Mouse (Mus musculus) limb, embryonic 14.5 days (tissue): Measurements from ENCODE around the gene Btnl2. TPM values are rescaled to one million over a fixed set of nuclear protein-coding genes. Genes with fewer than 3 reads are reported as not detected.

ENCODE experiments used
- ATAC-seq: fragments of 200-750 bp; cut with Nextera tagmentation; 2 replicates; pipeline ENCODE4 v1.8.0; 2017; ENCODE audit warnings: low read depth, moderate number of reproducible peaks, moderate TSS enrichment; ENCODE audit not compliant: low FRiP score
- DNase-seq: peaks from one replicate; pipeline ENCODE4 v3.0.0-alpha.2; 2015; ENCODE audit warnings: low spot score
- H3K27ac ChIP-seq: fragments of 300-500 bp; sonication (generic); replicated peaks from 2 replicates; pipeline ENCODE4 v1.5.1; 2014; ENCODE audit warnings: low read depth, mild to moderate bottlenecking, low read length, moderate library complexity, mixed read lengths
- H3K27me3 ChIP-seq: fragments of 300-500 bp; sonication (generic); 2 replicates; pipeline ENCODE4 v1.6.1; 2014; ENCODE audit warnings: low read length, mixed read lengths; ENCODE audit not compliant: control insufficient read depth, insufficient read depth
- H3K36me3 ChIP-seq: fragments of 300-500 bp; sonication (generic); 2 replicates; pipeline ENCODE4 v1.6.1; 2014; ENCODE audit warnings: mild to moderate bottlenecking, low read length, moderate library complexity, mixed read lengths; ENCODE audit not compliant: control insufficient read depth, insufficient read depth
- H3K4me1 ChIP-seq: fragments of 300-500 bp; sonication (generic); 2 replicates; pipeline ENCODE4 v1.6.1; 2014; ENCODE audit warnings: antibody characterized with exemption, low read length, mixed read lengths; ENCODE audit not compliant: control insufficient read depth, insufficient read depth
- H3K4me2 ChIP-seq: fragments of 300-500 bp; sonication (generic); replicated peaks from 2 replicates; pipeline ENCODE4 v1.6.1; 2014; ENCODE audit warnings: low read depth, mild to moderate bottlenecking, low read length, moderate library complexity; ENCODE audit not compliant: severe bottlenecking
- H3K4me3 ChIP-seq: fragments of 300-500 bp; sonication (generic); replicated peaks from 2 replicates; pipeline ENCODE4 v1.5.1; 2014; ENCODE audit warnings: low read length
- H3K9ac ChIP-seq: fragments of 300-500 bp; sonication (generic); 2 replicates; pipeline ENCODE4 v1.6.1; 2014; ENCODE audit warnings: mild to moderate bottlenecking, low read depth, low read length, moderate library complexity; ENCODE audit not compliant: severe bottlenecking
- H3K9me3 ChIP-seq: fragments of 300-500 bp; sonication (generic); 2 replicates; pipeline ENCODE4 v1.6.1; 2016; ENCODE audit warnings: low read length; ENCODE audit not compliant: control insufficient read depth
- POLR2A ChIP-seq: fragments of 200-500 bp; IDR thresholded peaks from 2 replicates; pipeline ENCODE4 v1.8.0; 2012; ENCODE audit warnings: inconsistent platforms, mild to moderate bottlenecking, moderate library complexity, borderline replicate concordance; ENCODE audit not compliant: insufficient read depth, insufficient read length; ENCODE audit errors: extremely low read depth
- WGBS: fragments of 180-500 bp; shearing (Covaris S2); extraction: QIAGEN DNeasy Blood & Tissue Kit; methylation state at CpG from one replicate; pipeline ENCODE4 v1.1.7; 2014; 5-methylcytosine and 5-hydroxymethylcytosine counted together
- polyA plus RNA-seq, 2 experiments: library from polyadenylated mRNA; depleted of rRNA in 1 of 2; stranded (reverse) in 1 of 2; unstranded in 1 of 2; fragments of >200 nt; fragmentation: Nextera tagmentation in 1 of 2; extraction: Ambion mirVana in 1 of 2; gene quantifications; 2 replicates each; pipeline versions ENCODE4 v1.2.1 to v1.2.3; 2012 to 2014

The Btnl2 gene
- polyA plus RNA-seq, 2 experiments = 0.11 to 0.14 TPM

DNA sequence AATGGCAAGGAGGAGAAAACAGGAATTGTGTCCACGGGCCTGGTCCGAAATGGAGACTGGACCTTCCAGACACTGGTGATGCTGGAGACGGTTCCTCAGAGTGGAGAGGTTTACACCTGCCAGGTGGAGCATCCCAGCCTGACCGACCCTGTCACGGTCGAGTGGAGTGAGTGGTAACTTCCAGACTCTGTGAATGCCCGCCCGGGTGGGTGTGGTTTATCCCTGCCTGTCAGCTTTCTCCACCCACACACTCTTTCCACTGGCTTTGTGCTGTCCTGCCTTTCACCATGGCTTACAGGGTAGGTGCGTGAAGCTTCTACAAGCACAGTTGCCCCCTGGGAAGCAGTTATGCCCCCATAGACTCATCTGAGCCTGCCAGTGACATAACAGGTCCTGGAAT is 40.3 kb upstream of the Btnl2 start:
- TF ChIP-seq POLR2A = no peak

DNA sequence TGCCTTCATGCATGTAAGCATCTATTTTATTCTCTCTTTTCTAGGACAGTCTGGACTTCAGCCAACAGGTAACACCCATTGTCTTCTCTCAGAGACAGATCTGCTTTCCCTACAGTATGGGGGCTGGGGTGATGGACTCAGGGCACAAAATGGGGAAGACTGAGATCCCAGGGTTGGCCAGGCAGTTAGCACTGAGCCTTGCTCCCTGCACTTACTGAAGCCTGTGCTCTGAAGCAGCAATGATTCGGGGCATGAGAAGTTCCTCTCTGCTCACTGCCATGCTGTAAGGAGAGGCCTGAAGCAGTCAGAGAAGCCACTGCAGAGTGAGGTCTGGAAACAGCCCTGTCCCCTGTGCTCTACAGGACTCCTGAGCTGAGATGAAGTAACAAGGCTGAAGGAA is 39.1 kb upstream of the Btnl2 start:
- Histone ChIP-seq H3K4me1 (no peaks in the 10 kb centered on the region), H3K9me3 (no peaks in the 10 kb centered on the region), H3K4me2 (no peak overlapping the region), H3K9ac (no peak overlapping the region), H3K27me3 (no peaks in the 10 kb centered on the region), H3K36me3 (no peaks in the 10 kb centered on the region), H3K4me3 (no peak overlapping the region), H3K27ac (no peak overlapping the region)
- no peak for ATAC-seq
- no peak for DNase-seq
- TF ChIP-seq POLR2A = no peak
- WGBS = 78% methylated on average over 1 of the region's 1 CpGs

More for the DNA sequence above, 40.3 kb upstream of the Btnl2 start:
- 77% methylated on average over 9 of the region's 9 CpGs for WGBS
- Histone ChIP-seq H3K27me3 (no peaks in the 10 kb centered on the region), H3K4me1 (no peaks in the 10 kb centered on the region), H3K4me3 (no peak overlapping the region), H3K36me3 (no peaks in the 10 kb centered on the region), H3K9ac (no peak overlapping the region), H3K4me2 (no peak overlapping the region), H3K27ac (no peak overlapping the region), H3K9me3 (no peaks in the 10 kb centered on the region)
- ATAC-seq (no peak), DNase-seq (no peak)

DNA sequence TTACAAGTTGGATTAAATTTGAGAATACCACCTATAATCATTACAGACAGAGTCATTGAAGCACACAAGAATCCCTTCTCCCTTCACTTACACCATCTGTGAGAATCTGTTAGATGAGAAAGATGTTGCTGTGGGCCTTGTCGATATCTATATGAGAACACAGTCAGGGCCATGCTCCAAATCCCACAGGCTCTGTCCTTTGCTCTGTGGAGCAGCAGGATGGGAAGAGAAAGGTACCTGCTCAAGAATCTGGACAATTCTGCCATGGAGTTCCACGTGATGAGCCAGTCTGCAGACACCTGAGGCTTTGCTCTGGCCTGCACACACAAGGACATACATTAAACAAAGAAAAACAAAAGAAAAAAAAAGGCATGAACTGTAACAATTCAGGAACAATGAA is 37.9 kb upstream of the Btnl2 start:
- Histone ChIP-seq H3K4me1 (no peaks in the 10 kb centered on the region), H3K4me3 (no peak overlapping the region)
- ATAC-seq = no peak

DNA sequence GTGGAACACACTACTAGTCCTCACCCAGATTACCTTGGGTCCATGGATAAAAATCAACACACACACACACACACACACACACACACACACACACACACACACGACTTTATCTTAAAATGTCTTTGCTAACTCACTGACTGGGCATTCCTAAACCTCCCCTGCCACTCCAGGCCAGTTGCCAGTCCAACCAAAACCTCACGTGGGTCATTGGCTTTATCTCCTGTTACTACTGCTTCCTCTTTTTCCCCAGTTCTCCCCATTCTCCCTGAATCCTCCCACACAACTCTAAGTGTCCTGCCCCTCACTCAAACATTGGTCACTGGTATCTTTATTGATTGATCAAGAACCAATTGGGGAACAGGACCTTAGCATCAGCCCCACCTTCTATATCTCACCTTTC is 37.3 kb upstream of the Btnl2 start:
- 46% methylated on average over 2 of the region's 2 CpGs for WGBS
- Histone ChIP-seq H3K4me3 (no peak overlapping the region), H3K4me1 (no peaks in the 10 kb centered on the region), H3K27me3 (no peaks in the 10 kb centered on the region), H3K27ac (no peak overlapping the region), H3K9me3 (no peaks in the 10 kb centered on the region), H3K9ac (no peak overlapping the region), H3K4me2 (no peak overlapping the region), H3K36me3 (no peaks in the 10 kb centered on the region)
- TF ChIP-seq POLR2A = no peak
- ATAC-seq (no peak), DNase-seq (no peak)

More for the DNA sequence above, 37.9 kb upstream of the Btnl2 start:
- H3K36me3 ChIP-seq = no peaks in the 10 kb centered on the region
- no peak for DNase-seq
- WGBS = 70% methylated on average over 2 of the region's 2 CpGs
- no peak overlapping the region for H3K27ac ChIP-seq
- no peak overlapping the region for H3K4me2 ChIP-seq
- TF ChIP-seq POLR2A = no peak
- H3K9me3 ChIP-seq = no peaks in the 10 kb centered on the region
- no peak overlapping the region for H3K9ac ChIP-seq
- no peaks in the 10 kb centered on the region for H3K27me3 ChIP-seq

DNA sequence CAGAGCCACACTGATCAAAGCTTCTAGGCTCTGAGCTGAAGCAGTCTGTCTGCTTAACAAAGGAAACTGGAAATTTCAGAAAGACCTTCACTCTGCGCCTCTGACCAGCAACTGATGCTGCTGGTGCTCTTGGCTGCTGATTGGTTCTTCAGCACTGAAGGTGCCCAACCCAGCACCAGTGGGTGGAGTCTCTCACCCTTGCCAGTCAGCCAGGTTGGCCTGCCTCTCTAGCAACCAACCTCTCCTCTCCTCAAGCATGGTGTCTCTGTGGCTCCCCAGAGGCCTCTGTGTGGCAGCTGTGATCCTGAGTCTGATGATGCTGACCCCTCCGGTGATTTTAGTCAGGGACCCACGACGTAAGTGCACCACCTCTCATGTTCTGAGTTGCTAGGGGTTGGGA is 29.2 kb upstream of the Btnl2 start, which contains the start of gene H2-Eb2:
H2-Eb2 (plus strand) TSS at position 230 of the 400 bp plus-strand sequence.
- ATAC-seq (no peak), DNase-seq (no peak)
- H3K27ac ChIP-seq = no peak within 1 kb of the TSS
- H3K9me3 ChIP-seq = no peaks in the 10 kb centered on the region
- 48% methylated on average over 4 of the region's 4 CpGs for WGBS
- no peak for TF ChIP-seq POLR2A
- no peaks in the 10 kb centered on the region for H3K27me3 ChIP-seq
- H3K4me1 ChIP-seq = no peaks in the 10 kb centered on the region
- no peak within 1 kb of the TSS for H3K4me3 ChIP-seq
- no peak within 1 kb of the TSS for H3K9ac ChIP-seq
- no peak within 1 kb of the TSS for H3K4me2 ChIP-seq
- no peaks in the 10 kb centered on the region for H3K36me3 ChIP-seq

DNA sequence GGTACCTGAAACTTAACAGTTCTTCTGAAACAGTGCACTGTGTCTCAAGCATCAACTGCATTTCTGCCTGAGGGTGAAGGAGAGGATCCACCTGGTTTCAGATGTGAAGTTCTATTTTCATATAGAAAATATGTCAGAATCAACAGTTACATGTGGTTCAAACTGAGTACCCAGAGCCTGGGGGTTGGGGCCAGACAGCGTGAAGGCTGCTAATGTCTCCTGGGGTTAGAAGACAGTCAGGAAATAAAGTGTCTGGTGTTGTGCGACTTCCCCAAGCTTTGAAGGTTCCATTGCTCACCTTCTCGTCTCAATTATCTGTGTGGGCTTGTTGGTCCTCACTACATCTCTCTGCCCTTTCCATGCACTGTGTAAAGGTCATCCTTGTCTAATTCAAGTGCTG is 28.2 kb upstream of the Btnl2 start:
- Histone ChIP-seq H3K4me2 (no peak overlapping the region), H3K27me3 (no peaks in the 10 kb centered on the region), H3K27ac (no peak overlapping the region), H3K9me3 (no peaks in the 10 kb centered on the region), H3K36me3 (no peaks in the 10 kb centered on the region), H3K9ac (no peak overlapping the region), H3K4me3 (no peak overlapping the region), H3K4me1 (no peaks in the 10 kb centered on the region)
- no peak for ATAC-seq
- TF ChIP-seq POLR2A = no peak
- 76% methylated on average over 3 of the region's 3 CpGs for WGBS
- no peak for DNase-seq
